Mouse (Mus musculus) kidney, embryonic 14.5 days (tissue): ENCODE measurements around the gene Arhgef6. TPM values are rescaled to one million over a fixed set of nuclear protein-coding genes. Genes with fewer than 3 reads are reported as not detected.
A peak's percentile ranks its signal among the peaks of the same experiment; 100 is the strongest.

ENCODE experiments used
- ATAC-seq: fragments of 200-750 bp; cut with Nextera tagmentation; 2 replicates; pipeline ENCODE4 v1.8.0; 2017; ENCODE audit warnings: moderate number of reproducible peaks, mild to moderate bottlenecking, moderate TSS enrichment, moderate library complexity; ENCODE audit not compliant: low FRiP score, low TSS enrichment
- H3K27ac ChIP-seq: fragments of 300-500 bp; sonication (generic); 2 replicates; pipeline ENCODE4 v1.5.1; 2014; ENCODE audit warnings: low read depth, mild to moderate bottlenecking, low read length, moderate library complexity, mixed read lengths
- H3K27me3 ChIP-seq: fragments of 300-500 bp; sonication (generic); 2 replicates; pipeline ENCODE4 v1.6.1; 2014; ENCODE audit warnings: mild to moderate bottlenecking, low read length; ENCODE audit not compliant: control insufficient read depth, insufficient read depth
- H3K36me3 ChIP-seq: fragments of 300-500 bp; sonication (generic); 2 replicates; pipeline ENCODE4 v1.6.1; 2014; ENCODE audit warnings: low read length, mixed read lengths; ENCODE audit not compliant: control insufficient read depth, insufficient read depth
- H3K4me1 ChIP-seq: fragments of 300-500 bp; sonication (generic); 2 replicates; pipeline ENCODE4 v1.6.1; 2014; ENCODE audit warnings: low read length, mixed read lengths; ENCODE audit not compliant: control insufficient read depth, insufficient read depth
- H3K4me2 ChIP-seq: fragments of 300-500 bp; sonication (generic); replicated peaks from 2 replicates; pipeline ENCODE4 v1.6.1; 2014; ENCODE audit warnings: low read depth, mild to moderate bottlenecking, low read length
- H3K4me3 ChIP-seq: fragments of 300-500 bp; sonication (generic); 2 replicates; pipeline ENCODE4 v1.5.1; 2014; ENCODE audit warnings: mild to moderate bottlenecking, low read length
- H3K9ac ChIP-seq: fragments of 300-500 bp; sonication (generic); 2 replicates; pipeline ENCODE4 v1.6.1; 2014; ENCODE audit warnings: low read depth, mild to moderate bottlenecking, low read length, moderate library complexity
- H3K9me3 ChIP-seq: fragments of 300-500 bp; sonication (generic); 2 replicates; pipeline ENCODE4 v1.6.1; 2016; ENCODE audit warnings: low read length; ENCODE audit not compliant: control insufficient read depth
- WGBS: fragments of 180-500 bp; shearing (Covaris S2); extraction: QIAGEN DNeasy Blood & Tissue Kit; methylation state at CpG from one replicate; pipeline ENCODE4 v1.1.7; 2014; 5-methylcytosine and 5-hydroxymethylcytosine counted together
- polyA plus RNA-seq: library from polyadenylated mRNA; unstranded; fragments of >200 nt; fragmentation: Nextera tagmentation; extraction: Ambion mirVana; gene quantifications from 2 replicates; pipeline ENCODE4 v1.2.1, GENCODE M21; 2014

Gene Arhgef6
- polyA plus RNA-seq, 1 experiment from 2014 or later: 3.0 TPM

GRCm38 (mm10) chrX:57339220-57339619, 691 bp upstream of the Arhgef6 start:
- Histone ChIP-seq H3K9me3 (no peaks in the 10 kb centered on the region), H3K9ac (no peak overlapping the region), H3K4me3 (no peak overlapping the region), H3K4me2 (no peak overlapping the region), H3K36me3 (no peaks in the 10 kb centered on the region), H3K27ac (no peak overlapping the region), H3K4me1 (no peaks in the 10 kb centered on the region), H3K27me3 (no peaks in the 10 kb centered on the region)
- ATAC-seq: no peak
- WGBS: 77% methylated on average over 4 of the region's 4 CpGs

GRCm38 (mm10) chrX:57337582-57337981, 947 bp downstream of the Arhgef6 start:
- no peak overlapping the region for H3K4me3 ChIP-seq
- H3K9me3 ChIP-seq: no peaks in the 10 kb centered on the region
- H3K36me3 ChIP-seq: no peaks in the 10 kb centered on the region
- no peak overlapping the region for H3K9ac ChIP-seq
- H3K4me2 ChIP-seq: no peak overlapping the region
- H3K4me1 ChIP-seq: no peaks in the 10 kb centered on the region
- H3K27me3 ChIP-seq: no peaks in the 10 kb centered on the region
- ATAC-seq: no peak
- no peak overlapping the region for H3K27ac ChIP-seq

- Histone ChIP-seq H3K4me2 (no peak overlapping the region), H3K4me3 (no peak overlapping the region), H3K9ac (no peak overlapping the region), H3K36me3 (no peaks in the 10 kb centered on the region), H3K9me3 (no peaks in the 10 kb centered on the region), H3K4me1 (no peaks in the 10 kb centered on the region), H3K27ac (no peak overlapping the region), H3K27me3 (no peaks in the 10 kb centered on the region)
- 81% methylated on average over 9 of the region's 9 CpGs for WGBS
- ATAC-seq: no peak
Observed at GRCm38 (mm10) chrX:57336958-57337357, 1.6 kb downstream of the Arhgef6 start.

- Histone ChIP-seq H3K9me3 (no peaks in the 10 kb centered on the region), H3K27me3 (no peaks in the 10 kb centered on the region), H3K27ac (no peak overlapping the region), H3K9ac (no peak overlapping the region), H3K4me1 (no peaks in the 10 kb centered on the region), H3K4me2 (no peak overlapping the region), H3K4me3 (no peak overlapping the region), H3K36me3 (no peaks in the 10 kb centered on the region)
- no peak for ATAC-seq
- WGBS: 85% methylated on average over 6 of the region's 6 CpGs
Observed at GRCm38 (mm10) chrX:57335313-57335712, 3.2 kb downstream of the Arhgef6 start.

- no peak overlapping the region for H3K27ac ChIP-seq
- no peaks in the 10 kb centered on the region for H3K4me1 ChIP-seq
- H3K4me3 ChIP-seq: no peak overlapping the region
- H3K4me2 ChIP-seq: no peak overlapping the region
- H3K27me3 ChIP-seq: no peaks in the 10 kb centered on the region; the same call in 1 of the 2 replicates
- no peaks in the 10 kb centered on the region for H3K36me3 ChIP-seq
- H3K9ac ChIP-seq: no peak overlapping the region
- no peaks in the 10 kb centered on the region for H3K9me3 ChIP-seq
- 64% methylated on average over 3 of the region's 3 CpGs for WGBS
- ATAC-seq: no peak
Observed at GRCm38 (mm10) chrX:57327668-57328338, 10.7 kb downstream of the Arhgef6 start.

GRCm38 (mm10) chrX:57326487-57327221, 11.9 kb downstream of the Arhgef6 start:
- peak; percentile 82 for ATAC-seq
- H3K36me3 ChIP-seq: no peaks in the 10 kb centered on the region
- peak overlapping the region; percentile 72 for H3K4me2 ChIP-seq
- no peaks in the 10 kb centered on the region for H3K4me1 ChIP-seq
- H3K27ac ChIP-seq: no peak overlapping the region
- no peaks in the 10 kb centered on the region for H3K9me3 ChIP-seq
- no peaks in the 10 kb centered on the region; the same call in 1 of the 2 replicates for H3K27me3 ChIP-seq
- WGBS: 44% methylated on average over 16 of the region's 16 CpGs
- H3K9ac ChIP-seq: peak overlapping the region; percentile 28; the same call in 1 of the 2 replicates
- peak overlapping the region; percentile 40 for H3K4me3 ChIP-seq

GRCm38 (mm10) chrX:57325861-57326461, 12.6 kb downstream of the Arhgef6 start:
- peak overlapping the region; percentile 40 for H3K4me3 ChIP-seq
- H3K9ac ChIP-seq: peak overlapping the region; percentile 28; the same call in 1 of the 2 replicates
- no peaks in the 10 kb centered on the region; the same call in 1 of the 2 replicates for H3K27me3 ChIP-seq
- no peaks in the 10 kb centered on the region for H3K9me3 ChIP-seq
- H3K36me3 ChIP-seq: no peaks in the 10 kb centered on the region
- ATAC-seq: peak; percentile 81
- H3K27ac ChIP-seq: no peak overlapping the region
- H3K4me2 ChIP-seq: peak overlapping the region; percentile 72
- no peaks in the 10 kb centered on the region for H3K4me1 ChIP-seq
- WGBS: 27% methylated on average over 29 of the region's 29 CpGs

GRCm38 (mm10) chrX:57324891-57325290, 13.6 kb downstream of the Arhgef6 start:
- Histone ChIP-seq H3K4me3 (no peak overlapping the region), H3K4me2 (no peak overlapping the region), H3K9me3 (no peaks in the 10 kb centered on the region), H3K9ac (no peak overlapping the region), H3K36me3 (no peaks in the 10 kb centered on the region), H3K27ac (no peak overlapping the region), H3K4me1 (no peaks in the 10 kb centered on the region), H3K27me3 (no peaks in the 10 kb centered on the region; the same call in 1 of the 2 replicates)
- 81% methylated on average over 6 of the region's 6 CpGs for WGBS
- ATAC-seq: no peak

GRCm38 (mm10) chrX:57312066-57312465, 26.5 kb downstream of the Arhgef6 start:
- Histone ChIP-seq H3K4me3 (no peak overlapping the region), H3K4me1 (no peaks in the 10 kb centered on the region), H3K27ac (no peak overlapping the region), H3K4me2 (no peak overlapping the region), H3K9ac (no peak overlapping the region), H3K36me3 (no peaks in the 10 kb centered on the region), H3K9me3 (no peaks in the 10 kb centered on the region), H3K27me3 (no peaks in the 10 kb centered on the region)
- no peak for ATAC-seq
- 88% methylated on average over 5 of the region's 5 CpGs for WGBS
